Mouse (Mus musculus): ENCODE measurements at regions not wholly inside any gene's neighbourhood (a gene's known extent, or its start where the extent isn't known, plus 50 kb on each side); places are given as distances from the start of the nearest gene placed in this dataset.
"Not testable (repeated sequence)": the region's sequence is repeated elsewhere in the genome, so short reads cannot be mapped to it uniquely, and the experiment has no call there.

DNA sequence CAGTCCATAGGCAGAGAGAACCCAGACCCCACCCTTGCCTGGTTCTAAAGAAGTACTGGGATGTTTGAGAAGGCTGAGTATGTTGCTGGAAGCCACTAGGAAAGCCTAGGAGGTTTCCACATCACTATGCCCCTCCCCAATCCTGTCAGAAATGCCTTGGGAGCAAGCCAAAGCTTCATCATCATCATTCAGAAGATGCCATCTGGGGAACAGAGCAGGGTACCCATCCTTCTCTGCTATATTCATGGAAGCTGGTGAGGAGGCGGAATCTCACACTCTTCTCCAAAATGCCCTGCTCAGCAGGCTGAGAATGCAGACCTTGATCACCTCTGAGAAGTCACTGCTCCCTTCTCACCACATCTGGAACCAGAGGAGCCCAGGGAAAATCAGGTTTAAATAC, 200.7 kb downstream of the Plxna1 start:
- H3K9me3 ChIP-seq (ENCODE audit: control insufficient read depth, low read length): no peaks in the 10 kb centered on the region
- H3K4me2 ChIP-seq (replicated peaks; ENCODE audit: low read depth, low read length, severe bottlenecking): no peak overlapping the region
- TF ChIP-seq POLR2A (IDR thresholded peaks at IDR 0.05; ENCODE audit: borderline replicate concordance, extremely low read depth, insufficient read depth, insufficient read length): no peak
- no peak overlapping the region for H3K9ac ChIP-seq (ENCODE audit: low read depth, low read length, severe bottlenecking)
- H3K4me3 ChIP-seq (replicated peaks; ENCODE audit: low read length): no peak overlapping the region
- no peak overlapping the region for H3K27ac ChIP-seq (replicated peaks; ENCODE audit: low read depth, low read length)
- DNase-seq (ENCODE audit: low spot score): no peak
- H3K27me3 ChIP-seq (ENCODE audit: control insufficient read depth, insufficient read depth, low read length): no peaks in the 10 kb centered on the region
- WGBS: 88% methylated on average over 1 of the region's 1 CpGs
- H3K36me3 ChIP-seq (ENCODE audit: control insufficient read depth, insufficient read depth, low read length): no peaks in the 10 kb centered on the region
- H3K4me1 ChIP-seq (ENCODE audit: control insufficient read depth, insufficient read depth, low read length): no peaks in the 10 kb centered on the region
- ATAC-seq (ENCODE audit: low FRiP score, low read depth): no peak

DNA sequence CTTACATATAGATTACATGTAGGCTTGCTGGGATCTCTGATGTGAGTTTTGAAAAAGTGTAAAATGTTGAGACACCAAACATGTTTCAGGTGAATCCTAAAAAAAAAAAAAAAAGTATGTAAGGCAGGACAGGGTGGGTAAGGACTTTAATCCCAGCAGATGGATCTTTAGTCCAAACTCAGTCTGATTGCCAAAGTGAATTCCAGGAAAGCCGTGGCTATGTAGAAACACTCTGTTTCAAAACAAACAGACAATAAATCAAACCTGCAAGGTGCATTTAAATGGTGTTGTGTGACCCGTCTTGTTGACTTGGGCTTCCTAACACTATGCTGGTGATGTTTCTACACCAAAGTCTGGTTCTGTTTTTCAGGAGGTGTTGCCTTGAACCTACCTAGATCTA, 192.9 kb downstream of the Plxna1 start:
- Histone ChIP-seq H3K9ac (ENCODE audit: low read depth, low read length, severe bottlenecking) (no peak overlapping the region), H3K4me1 (ENCODE audit: control insufficient read depth, insufficient read depth, low read length) (no peaks in the 10 kb centered on the region), H3K4me3 (replicated peaks; ENCODE audit: low read length) (no peak overlapping the region), H3K9me3 (ENCODE audit: control insufficient read depth, low read length) (no peaks in the 10 kb centered on the region), H3K36me3 (ENCODE audit: control insufficient read depth, insufficient read depth, low read length) (no peaks in the 10 kb centered on the region), H3K27ac (replicated peaks; ENCODE audit: low read depth, low read length) (no peak overlapping the region), H3K27me3 (ENCODE audit: control insufficient read depth, insufficient read depth, low read length) (no peaks in the 10 kb centered on the region), H3K4me2 (replicated peaks; ENCODE audit: low read depth, low read length, severe bottlenecking) (no peak overlapping the region)
- ATAC-seq (ENCODE audit: low FRiP score, low read depth): no peak
- 57% methylated on average over 2 of the region's 2 CpGs for WGBS
- TF ChIP-seq POLR2A (IDR thresholded peaks at IDR 0.05; ENCODE audit: borderline replicate concordance, extremely low read depth, insufficient read depth, insufficient read length): no peak
- no peak for DNase-seq (ENCODE audit: low spot score)

DNA sequence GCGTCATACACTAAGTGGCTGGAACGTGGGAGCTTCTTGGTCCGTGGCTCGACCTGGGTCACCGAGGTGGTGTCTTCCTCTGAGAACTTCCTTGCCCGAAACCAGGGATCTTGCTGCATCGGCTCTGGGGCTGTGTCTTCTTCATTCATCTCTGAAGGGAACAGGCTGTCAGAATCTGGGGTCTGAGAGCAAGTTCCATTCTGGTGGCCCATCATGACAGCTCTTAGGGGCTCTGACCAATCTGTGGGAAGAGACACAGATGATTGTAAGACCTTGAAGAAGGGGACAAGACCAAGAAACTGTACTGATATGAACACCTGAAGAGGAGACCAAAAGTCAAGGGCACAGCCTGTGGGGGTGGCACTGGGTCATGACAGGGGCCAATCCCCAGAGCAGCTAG, 177.5 kb downstream of the Plxna1 start:
- not testable (repeated sequence) for DNase-seq (ENCODE audit: low spot score); H3K4me3 ChIP-seq (replicated peaks; ENCODE audit: low read length); H3K27ac ChIP-seq (replicated peaks; ENCODE audit: low read depth, low read length); H3K9me3 ChIP-seq (ENCODE audit: control insufficient read depth, low read length); ATAC-seq (ENCODE audit: low FRiP score, low read depth); H3K9ac ChIP-seq (ENCODE audit: low read depth, low read length, severe bottlenecking); H3K36me3 ChIP-seq (ENCODE audit: control insufficient read depth, insufficient read depth, low read length); H3K4me1 ChIP-seq (ENCODE audit: control insufficient read depth, insufficient read depth, low read length); H3K4me2 ChIP-seq (replicated peaks; ENCODE audit: low read depth, low read length, severe bottlenecking); H3K27me3 ChIP-seq (ENCODE audit: control insufficient read depth, insufficient read depth, low read length)
- no CpG with 5 or more reads among the region's 7 CpGs for WGBS

DNA sequence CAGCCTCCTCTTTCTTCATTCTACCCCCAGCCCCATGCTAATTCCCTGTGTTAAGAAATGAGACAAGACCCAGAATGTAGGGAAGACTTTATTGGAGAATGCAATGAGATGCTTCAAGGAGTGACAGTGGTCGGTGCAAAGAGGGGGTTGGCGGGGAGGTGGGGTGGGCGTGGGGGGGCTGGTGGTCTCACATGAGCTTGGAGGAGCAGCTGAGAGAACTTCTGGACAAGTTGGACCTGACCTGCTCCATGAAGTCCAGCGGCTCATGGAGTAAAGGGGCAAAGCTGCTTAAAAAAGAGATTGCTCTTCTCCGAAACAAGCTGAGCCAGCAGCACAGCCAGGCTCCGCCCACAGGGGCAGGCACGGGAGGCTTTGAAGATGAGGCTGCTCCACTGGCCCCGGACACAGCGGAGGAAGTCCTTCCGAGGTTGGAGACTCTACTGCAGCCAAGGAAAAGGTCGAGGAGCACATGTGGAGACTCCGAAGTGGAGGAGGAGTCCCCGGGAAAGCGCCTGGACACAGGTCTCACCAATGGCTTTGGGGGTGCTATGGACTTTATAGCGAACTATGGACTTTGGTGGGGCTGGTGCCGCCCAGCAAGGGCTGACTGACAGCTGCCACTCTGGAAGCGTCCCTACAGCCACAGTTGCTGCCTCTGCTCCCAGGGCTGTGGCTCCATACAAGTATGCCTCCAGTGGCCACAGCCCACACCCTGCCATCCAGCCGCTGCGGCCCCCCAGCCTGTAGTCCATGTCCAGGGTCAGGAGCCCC, 161.7 kb downstream of the Plxna1 start:
- ATAC-seq (ENCODE audit: low FRiP score, low read depth): not testable (repeated sequence)
- 13% methylated on average over 19 of the region's 19 CpGs for WGBS

DNA sequence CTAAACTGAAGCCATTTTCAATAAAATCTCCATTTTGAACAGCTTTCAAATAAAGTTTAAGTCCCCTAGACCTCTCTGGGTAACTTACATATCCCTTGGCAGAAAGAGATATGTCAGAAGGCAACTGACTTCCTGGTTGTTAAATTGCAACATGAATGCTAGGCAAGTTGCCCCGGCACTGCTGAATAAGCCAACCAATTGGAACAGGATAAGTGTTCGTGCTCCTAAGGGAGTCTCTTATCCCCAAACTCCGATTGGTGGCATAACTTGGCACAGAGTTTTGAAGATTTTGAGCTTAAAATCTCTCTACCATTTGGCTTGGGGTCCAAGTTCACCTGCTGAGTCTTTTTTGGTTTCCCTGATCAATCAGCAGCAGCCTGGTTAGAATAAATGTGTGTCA, 147.4 kb downstream of the Plxna1 start:
- no peaks in the 10 kb centered on the region for H3K9me3 ChIP-seq (ENCODE audit: control insufficient read depth, low read length)
- no peaks in the 10 kb centered on the region for H3K36me3 ChIP-seq (ENCODE audit: control insufficient read depth, insufficient read depth, low read length)
- 67% methylated on average over 3 of the region's 3 CpGs for WGBS
- H3K4me2 ChIP-seq (replicated peaks; ENCODE audit: low read depth, low read length, severe bottlenecking): no peak overlapping the region
- no peak for TF ChIP-seq POLR2A (IDR thresholded peaks at IDR 0.05; ENCODE audit: borderline replicate concordance, extremely low read depth, insufficient read depth, insufficient read length)
- no peak for ATAC-seq (ENCODE audit: low FRiP score, low read depth)
- no peak overlapping the region for H3K27ac ChIP-seq (replicated peaks; ENCODE audit: low read depth, low read length)
- no peaks in the 10 kb centered on the region for H3K4me1 ChIP-seq (ENCODE audit: control insufficient read depth, insufficient read depth, low read length)
- DNase-seq (ENCODE audit: low spot score): no peak
- H3K27me3 ChIP-seq (ENCODE audit: control insufficient read depth, insufficient read depth, low read length): no peaks in the 10 kb centered on the region
- no peak overlapping the region for H3K4me3 ChIP-seq (replicated peaks; ENCODE audit: low read length)
- no peak overlapping the region for H3K9ac ChIP-seq (ENCODE audit: low read depth, low read length, severe bottlenecking)

More for the DNA sequence above, 161.7 kb downstream of the Plxna1 start:
- not testable (repeated sequence) for H3K4me1 ChIP-seq (ENCODE audit: control insufficient read depth, insufficient read depth, low read length); H3K36me3 ChIP-seq (ENCODE audit: control insufficient read depth, insufficient read depth, low read length); H3K9me3 ChIP-seq (ENCODE audit: control insufficient read depth, low read length); H3K9ac ChIP-seq (ENCODE audit: low read depth, low read length, severe bottlenecking); H3K27ac ChIP-seq (replicated peaks; ENCODE audit: low read depth, low read length); DNase-seq (ENCODE audit: low spot score); H3K27me3 ChIP-seq (ENCODE audit: control insufficient read depth, insufficient read depth, low read length); H3K4me3 ChIP-seq (replicated peaks; ENCODE audit: low read length)
- H3K4me2 ChIP-seq (replicated peaks; ENCODE audit: low read depth, low read length, severe bottlenecking): peak overlapping the region; percentile 31
